ENCODE assay signal across 18 mouse cellular contexts in genomic region chr2:160918930-160919215, GRCm38 (mm10). TPM values are rescaled to one million over a fixed set of nuclear protein-coding genes. Genes with fewer than 3 reads are reported as not detected.
"Had no signal": no experiment of that assay in that cellular context is flagged by ENCODE, and none has a peak within 500 bp of the region (broad histone marks: within the 10 kb centered on the region; RNA-seq: fewer than 3 reads in every experiment).

No protein-coding gene starts in this region.

- H3K9ac ChIP-seq: limb, embryonic 12.5 days; liver, embryonic 13.5 days; liver, postnatal 0 days; lung, embryonic 15.5 days; neural tube, embryonic 13.5 days; stomach, embryonic 15.5 days had no signal

- H3K9me3 ChIP-seq: limb, embryonic 12.5 days; liver, embryonic 13.5 days; lung, embryonic 15.5 days; neural tube, embryonic 13.5 days; stomach, embryonic 15.5 days had no signal

- H3K4me1 ChIP-seq: liver, embryonic 13.5 days; megakaryocyte, embryonic 14.5 days; neural tube, embryonic 13.5 days; stomach, embryonic 15.5 days had no signal

- H3K4me2 ChIP-seq: limb, embryonic 12.5 days; liver, embryonic 13.5 days; lung, embryonic 15.5 days; neural tube, embryonic 13.5 days; stomach, embryonic 15.5 days had no signal

- H3K4me3 ChIP-seq: left cerebral cortex, adult 2 months; limb, embryonic 12.5 days; liver, embryonic 13.5 days; lung, embryonic 15.5 days; megakaryocyte, embryonic 14.5 days; myocyte; neural tube, embryonic 13.5 days; stomach, embryonic 15.5 days had no signal

- H3K27ac ChIP-seq: left cerebral cortex, adult 2 months; limb, embryonic 12.5 days; liver, embryonic 13.5 days; lung, embryonic 15.5 days; macrophage; neural tube, embryonic 13.5 days; stomach, embryonic 15.5 days had no signal

- ATAC-seq: liver, postnatal 0 days had no signal

- H3K27me3 ChIP-seq: stomach, embryonic 15.5 days had no signal

- H3K36me3 ChIP-seq: limb, embryonic 12.5 days; liver, embryonic 13.5 days; lung, embryonic 15.5 days; neural tube, embryonic 13.5 days; stomach, embryonic 15.5 days had no signal

- DNase-seq: kidney, adult 8-10 months; kidney, postnatal 25 days; liver; liver, embryonic 13.5 days; liver, postnatal 0 days; lung, postnatal 14 days; retina, postnatal 1 day; thymus, adult 2 months; thymus, postnatal 25 days had no signal

RNA-seq across cellular contexts. Expression of gene Emilin3, which starts 6.7 kb away (rescaled TPM):
- polyA plus RNA-seq: liver, postnatal 0 days; macrophage; myocyte; spleen, adult 2 months had no signal

RNA-seq across cellular contexts. Expression of gene Lpin3, which starts 38.4 kb away (rescaled TPM):
- polyA plus RNA-seq: macrophage had no signal
